Mouse (Mus musculus) testis, adult 2 months (tissue): Measurements from ENCODE around the gene Gm9732. TPM values are rescaled to one million over a fixed set of nuclear protein-coding genes. Genes with fewer than 3 reads are reported as not detected.
"Not testable (repeated sequence)": the region's sequence is repeated elsewhere in the genome, so short reads cannot be mapped to it uniquely, and the experiment has no call there.

ENCODE experiments used
- H3K27ac ChIP-seq: fragments of 200-500 bp; 2 replicates; pipeline ENCODE4 v1.5.1; 2012; ENCODE audit warnings: low read depth, low read length; ENCODE audit not compliant: control insufficient read depth, insufficient read depth
- H3K27me3 ChIP-seq: fragments of 200-500 bp; 2 replicates; pipeline ENCODE4 v1.6.1; 2012; ENCODE audit warnings: mild to moderate bottlenecking, low read length, moderate library complexity; ENCODE audit not compliant: control insufficient read depth, insufficient read depth
- H3K36me3 ChIP-seq: fragments of 200-500 bp; 2 replicates; pipeline ENCODE4 v1.6.1; 2012; ENCODE audit warnings: mild to moderate bottlenecking, low read length; ENCODE audit not compliant: control insufficient read depth, insufficient read depth
- H3K4me1 ChIP-seq: fragments of 200-500 bp; 2 replicates; pipeline ENCODE4 v1.6.1; 2012; ENCODE audit warnings: low read length; ENCODE audit not compliant: control insufficient read depth, insufficient read depth
- H3K4me3 ChIP-seq: fragments of 200-500 bp; 2 replicates; pipeline ENCODE4 v1.5.1; 2012; ENCODE audit warnings: low read depth, mild to moderate bottlenecking, low read length, moderate library complexity, mixed read lengths; ENCODE audit not compliant: control insufficient read depth
- polyA plus RNA-seq: library from polyadenylated mRNA; depleted of rRNA; stranded (reverse); fragments of >200 nt; gene quantifications from 2 replicates; pipeline ENCODE4 v1.2.3, GENCODE M21; 2012

Gene Gm9732
- polyA plus RNA-seq, 1 experiment, result 5.0 TPM

DNA sequence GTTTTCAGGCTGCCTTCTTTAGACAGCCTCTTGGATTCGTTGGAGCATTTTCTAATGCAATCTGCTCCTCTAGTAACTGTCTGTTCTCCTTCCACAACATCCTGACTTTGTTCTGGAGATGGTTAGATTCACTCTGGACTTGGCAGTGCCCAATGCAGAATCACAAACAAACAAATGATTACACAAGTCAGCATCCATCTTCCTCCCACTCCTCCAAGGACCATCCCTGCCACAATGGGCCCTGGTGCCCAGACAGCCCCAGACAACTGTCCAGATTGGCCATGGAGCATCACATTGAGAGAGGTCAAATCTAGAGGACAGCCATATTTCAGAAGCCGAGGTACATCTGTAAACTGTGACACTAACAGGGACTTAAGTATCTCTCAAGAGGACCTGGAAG is 2.6 kb downstream of the Gm9732 start:
- H3K27me3 ChIP-seq, H3K27ac ChIP-seq, H3K4me1 ChIP-seq, H3K36me3 ChIP-seq, H3K4me3 ChIP-seq: not testable (repeated sequence)

- H3K4me1 ChIP-seq, H3K27ac ChIP-seq, H3K36me3 ChIP-seq, H3K4me3 ChIP-seq, H3K27me3 ChIP-seq: not testable (repeated sequence)
Observed at GRCm38 (mm10) chr14:43278146-43278545, 3.3 kb downstream of the Gm9732 start.

DNA sequence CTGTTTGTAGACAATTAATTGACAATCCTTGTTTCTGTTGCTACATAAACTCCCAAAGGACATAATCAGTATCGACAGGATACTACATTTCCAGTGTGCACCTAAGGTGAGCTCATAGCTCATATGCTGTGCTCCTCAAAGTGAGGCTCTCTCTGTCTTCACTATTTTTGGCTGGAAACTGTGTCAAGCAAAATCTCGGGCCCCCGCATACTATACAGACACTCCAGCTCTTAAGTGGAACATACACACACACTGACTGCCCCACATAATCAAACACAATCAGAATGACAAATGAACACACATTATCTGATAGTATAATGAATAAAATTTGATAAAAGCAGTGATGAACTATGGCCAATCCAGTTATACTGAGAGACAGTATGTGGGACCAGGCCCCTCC is 3.8 kb downstream of the Gm9732 start:
- H3K27ac ChIP-seq, H3K36me3 ChIP-seq, H3K27me3 ChIP-seq: not testable (repeated sequence)

DNA sequence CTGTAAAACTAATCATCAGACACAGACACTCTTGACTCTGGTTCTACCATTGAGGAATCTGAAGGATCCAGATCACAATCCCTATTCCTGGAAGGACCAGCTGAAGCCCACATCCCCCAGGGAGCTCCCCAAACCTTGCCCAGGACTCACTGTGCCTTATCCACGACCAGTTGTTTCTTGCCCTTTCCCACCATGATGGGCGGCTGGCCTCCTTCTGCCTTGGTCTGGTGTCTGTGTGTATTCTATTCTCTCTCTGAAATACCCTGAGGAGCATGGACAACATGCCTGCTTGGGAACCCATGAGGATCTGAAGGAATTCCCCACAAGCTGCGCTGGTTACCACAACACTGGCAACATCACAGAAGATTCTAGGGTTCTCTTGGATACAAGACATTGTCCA is 18.7 kb downstream of the Gm9732 start, which contains the start of gene Gm8127:
TSS of gene Gm8127 (minus strand) at position 330 of the 400 bp plus-strand sequence.
- H3K36me3 ChIP-seq, result not testable (repeated sequence)
- H3K4me3 ChIP-seq, result peak within 1 kb of the TSS; percentile 84

More for the DNA sequence above, 3.8 kb downstream of the Gm9732 start:
- not testable (repeated sequence) for H3K4me1 ChIP-seq, H3K4me3 ChIP-seq

GRCm38 (mm10) chr14:43319516-43319915 is 44.7 kb downstream of the Gm9732 start:
- not testable (repeated sequence) for H3K27ac ChIP-seq, H3K4me3 ChIP-seq, H3K4me1 ChIP-seq, H3K27me3 ChIP-seq, H3K36me3 ChIP-seq

More for the DNA sequence above, 18.7 kb downstream of the Gm9732 start, which contains the start of gene Gm8127:
- not testable (repeated sequence) for H3K27me3 ChIP-seq, H3K27ac ChIP-seq, H3K4me1 ChIP-seq

GRCm38 (mm10) chr14:43328603-43329002 is 53.8 kb downstream of the Gm9732 start:
- not testable (repeated sequence) for H3K4me3 ChIP-seq, H3K27ac ChIP-seq, H3K27me3 ChIP-seq, H3K36me3 ChIP-seq, H3K4me1 ChIP-seq

GRCm38 (mm10) chr14:43331362-43331880 is 56.6 kb downstream of the Gm9732 start:
- H3K27me3 ChIP-seq, H3K36me3 ChIP-seq, H3K4me3 ChIP-seq, H3K4me1 ChIP-seq, H3K27ac ChIP-seq: not testable (repeated sequence)

GRCm38 (mm10) chr14:43337646-43338045 is 62.8 kb downstream of the Gm9732 start:
- H3K27ac ChIP-seq, H3K36me3 ChIP-seq, H3K4me3 ChIP-seq, H3K27me3 ChIP-seq, H3K4me1 ChIP-seq: not testable (repeated sequence)

DNA sequence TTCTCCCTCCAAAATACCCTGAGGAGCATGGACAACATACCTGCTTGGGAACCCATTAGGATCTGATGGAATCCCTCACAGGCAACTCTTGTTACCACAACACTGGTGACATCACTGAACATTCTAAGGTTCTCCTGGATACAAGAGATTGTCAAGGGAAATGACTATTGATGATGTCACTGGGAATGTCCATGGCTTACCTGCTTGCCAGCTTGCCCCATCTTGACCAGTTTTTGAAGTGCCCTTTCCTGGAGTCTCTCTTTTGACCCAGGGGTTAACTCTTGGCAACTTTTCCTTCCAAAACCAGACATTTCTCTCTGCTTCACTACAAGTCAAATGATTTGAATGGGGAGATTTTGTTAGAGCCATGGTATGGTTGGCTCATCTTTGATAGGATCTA is 72.9 kb downstream of the Gm9732 start, which contains the start of gene 1700001F09Rik:
TSS of gene 1700001F09Rik (minus strand) at position 101 of the 400 bp plus-strand sequence.
- H3K36me3 ChIP-seq, H3K27ac ChIP-seq: not testable (repeated sequence)

DNA sequence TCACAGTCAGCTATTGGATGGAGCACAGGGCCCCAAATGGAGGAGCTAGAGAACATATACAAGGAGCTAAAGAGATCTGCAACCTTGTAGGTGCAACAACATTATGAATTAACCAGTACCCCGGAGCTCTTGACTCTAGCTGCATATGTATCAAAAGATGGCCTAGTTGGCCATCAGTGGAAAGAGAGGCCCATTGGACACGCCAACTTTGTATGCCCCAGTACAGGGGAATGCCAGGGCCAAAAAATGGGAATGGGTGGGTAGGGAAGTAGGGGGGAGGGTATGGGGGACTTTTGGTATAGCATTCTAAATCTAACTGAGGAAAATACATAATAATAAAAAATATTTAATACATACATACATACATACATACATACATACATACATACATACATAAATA is 78.1 kb downstream of the Gm9732 start:
- H3K4me3 ChIP-seq, H3K27ac ChIP-seq, H3K27me3 ChIP-seq: not testable (repeated sequence)

More for the DNA sequence above, 72.9 kb downstream of the Gm9732 start, which contains the start of gene 1700001F09Rik:
- H3K27me3 ChIP-seq, H3K4me1 ChIP-seq: not testable (repeated sequence)
- peak within 1 kb of the TSS; percentile 38 for H3K4me3 ChIP-seq

More for the DNA sequence above, 78.1 kb downstream of the Gm9732 start:
- H3K4me1 ChIP-seq, H3K36me3 ChIP-seq: not testable (repeated sequence)
